Mouse (Mus musculus) forelimb bud, embryonic 11.5 days (tissue): Measurements from ENCODE around the gene Kmt5a.
A peak's percentile ranks its signal among the peaks of the same experiment; 100 is the strongest.
"Not testable (repeated sequence)": the region's sequence is repeated elsewhere in the genome, so short reads cannot be mapped to it uniquely, and the experiment has no call there.

Experiments used
- DNase-seq: peaks from one replicate; pipeline ENCODE4 v3.0.0-alpha.2; 2012; ENCODE audit warnings: low read depth, low spot score

The Kmt5a gene

GRCm38 (mm10) chr5:124482966-124483654 is 43.4 kb downstream of the Kmt5a start, which contains the start of gene Snrnp35:
Gene Snrnp35, plus strand, starts transcription at chr5:124483134.
- peak; percentile 91 for DNase-seq

- DNase-seq = no peak
These were observed 44.1 kb downstream of the Kmt5a start for GRCm38 (mm10) chr5:124483655-124484396.

DNA sequence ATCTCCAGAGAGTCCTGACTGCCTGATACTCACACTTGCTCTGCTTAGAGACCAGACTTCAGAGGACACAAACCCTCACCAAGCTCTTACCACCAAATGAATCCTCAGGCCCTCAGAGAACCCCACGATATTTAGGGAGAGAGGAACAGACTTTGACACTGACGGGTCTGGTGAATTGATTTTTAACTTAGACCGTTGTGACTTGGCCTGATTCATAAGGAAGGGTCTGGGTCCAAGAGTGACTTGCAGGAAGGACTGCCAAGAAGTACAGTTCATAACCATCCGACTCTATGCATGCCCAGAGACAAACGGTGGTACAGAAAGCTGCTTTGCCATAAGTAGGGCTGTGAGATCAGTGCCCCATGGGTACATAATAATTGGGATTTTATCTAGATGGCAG is 45.9 kb downstream of the Kmt5a start:
- DNase-seq = no peak

- no peak for DNase-seq
These were observed 49.2 kb downstream of the Kmt5a start for GRCm38 (mm10) chr5:124488885-124489284.

GRCm38 (mm10) chr5:124491732-124492131 is 52.0 kb downstream of the Kmt5a start:
- no peak for DNase-seq

DNA sequence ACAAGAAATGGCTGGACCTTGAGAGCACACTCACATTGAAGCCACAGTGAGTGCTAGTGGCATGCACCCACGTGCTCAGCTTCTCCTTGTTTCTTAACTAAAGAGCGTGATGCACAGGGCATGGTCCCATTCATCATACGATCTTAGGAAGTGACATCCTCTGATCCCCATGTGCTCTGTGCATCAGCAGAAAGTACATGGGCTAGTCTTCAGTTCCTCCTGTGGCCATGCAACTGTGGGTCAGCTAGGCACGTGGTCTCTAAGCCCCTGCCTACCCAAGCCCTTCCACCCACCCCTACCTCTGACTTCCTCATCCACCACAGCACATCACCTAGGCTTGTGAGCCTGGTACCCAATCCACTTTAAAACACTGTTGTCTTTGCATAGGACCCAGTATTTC is 52.9 kb downstream of the Kmt5a start:
- no peak for DNase-seq

DNA sequence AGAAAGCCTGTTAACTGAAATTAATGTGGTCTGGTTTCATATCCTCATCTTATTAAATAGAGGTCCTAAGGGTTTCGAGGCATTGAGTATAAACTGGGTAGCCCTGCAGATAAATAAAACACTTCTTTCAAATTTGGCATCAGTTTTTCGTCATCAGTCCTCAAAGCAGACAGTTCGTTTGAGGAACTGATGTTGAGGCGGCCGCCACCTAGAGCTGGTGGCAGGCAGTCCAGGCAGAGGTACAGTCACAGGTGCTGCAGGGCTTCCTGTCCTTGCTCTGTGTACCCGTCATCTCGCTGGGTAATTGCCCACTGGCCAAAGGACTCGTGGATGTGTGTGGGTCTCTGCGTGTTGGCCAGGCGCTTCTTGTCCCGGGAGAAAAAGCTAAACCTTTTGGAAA is 53.7 kb downstream of the Kmt5a start:
- DNase-seq = no peak

DNA sequence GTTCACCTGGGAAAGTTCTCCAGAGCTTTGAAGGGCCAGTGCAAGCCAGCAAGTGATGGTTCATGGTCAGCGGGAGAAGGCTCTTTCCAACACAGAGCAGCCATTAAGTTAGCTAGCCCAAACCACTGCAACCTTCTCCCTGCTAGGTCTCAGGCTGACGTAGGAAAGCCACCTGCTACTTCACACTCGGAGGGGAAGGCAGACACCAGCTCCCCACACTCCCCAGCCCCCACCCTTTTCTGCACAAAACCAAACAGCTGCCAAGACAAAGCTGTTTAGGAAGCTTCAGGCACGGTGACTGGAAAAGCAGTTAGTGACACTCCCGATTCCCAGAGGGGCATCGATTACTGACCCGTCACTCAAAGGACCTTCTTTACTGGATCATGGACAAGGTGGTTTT is 55.8 kb downstream of the Kmt5a start:
- no peak for DNase-seq

- no peak for DNase-seq
These were observed 57.1 kb downstream of the Kmt5a start for GRCm38 (mm10) chr5:124496614-124497514.

DNA sequence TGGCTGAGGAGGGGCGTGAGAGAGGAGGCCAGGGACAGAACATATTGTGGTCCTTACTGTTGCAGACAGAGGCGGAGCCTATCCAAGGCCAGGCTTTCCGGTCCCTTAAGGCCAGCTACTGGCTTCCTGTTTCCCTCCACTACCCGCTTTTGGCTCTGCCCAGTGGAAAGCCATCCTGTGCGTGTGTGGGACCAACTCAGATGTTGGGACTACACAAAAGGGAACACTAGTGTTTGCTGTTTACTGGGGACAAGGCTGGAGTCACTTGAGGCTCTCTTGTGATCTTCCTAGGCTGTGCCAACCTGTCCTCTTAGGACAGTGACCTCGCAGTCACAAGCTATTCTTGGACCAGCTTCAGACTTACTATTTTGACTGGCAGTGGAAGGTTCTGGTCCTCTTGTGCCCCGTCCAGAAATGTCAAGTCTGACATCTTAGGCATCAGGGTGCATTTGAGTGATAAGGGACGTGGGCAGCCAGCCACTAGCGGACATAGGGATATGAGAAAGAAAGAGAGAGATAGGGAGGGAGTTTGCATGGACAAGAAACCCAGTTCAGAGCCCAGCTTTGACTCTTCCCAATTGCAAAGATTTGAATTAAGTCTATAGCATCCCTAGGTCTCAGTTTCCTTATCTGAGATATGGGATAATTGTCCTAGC is 58.6 kb downstream of the Kmt5a start:
- no peak for DNase-seq

DNA sequence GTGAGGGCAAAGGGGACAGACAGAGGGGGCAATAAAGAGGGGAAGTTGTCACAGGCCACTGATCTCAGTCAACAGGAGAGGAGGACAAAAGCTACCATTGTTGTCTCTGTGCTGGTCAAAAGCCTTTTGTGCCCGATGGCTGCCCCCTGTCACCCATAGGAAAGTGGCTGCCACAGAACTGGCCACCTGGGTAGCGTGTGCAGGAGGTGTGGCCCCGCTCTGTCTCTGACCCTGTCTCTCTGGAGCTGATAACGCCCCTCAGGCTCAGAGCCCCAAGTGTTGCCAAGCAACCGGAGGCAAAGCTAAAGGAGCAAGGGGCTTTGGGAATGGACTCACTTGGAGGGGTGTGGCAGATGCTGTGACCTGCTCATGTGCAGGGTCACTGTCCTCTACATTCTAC is 59.3 kb downstream of the Kmt5a start:
- DNase-seq = no peak

DNA sequence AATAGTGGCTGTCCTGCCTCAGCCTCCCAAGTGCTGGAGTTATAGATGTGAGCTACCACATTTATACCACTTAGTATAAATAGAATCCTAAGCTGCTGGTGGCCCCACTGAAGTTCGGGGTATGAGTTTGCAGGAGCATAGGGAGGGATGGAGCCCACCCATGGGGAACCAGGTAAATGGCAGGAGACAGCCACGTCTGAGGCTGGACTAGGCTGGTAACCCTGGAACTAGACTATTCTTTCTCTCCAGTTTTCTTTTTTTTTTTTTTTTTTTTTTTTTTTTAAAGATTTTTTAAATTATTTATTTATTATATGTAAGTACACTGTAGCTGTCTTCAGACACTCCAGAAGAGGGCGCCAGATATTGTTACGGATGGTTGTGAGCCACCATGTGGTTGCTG is 60.3 kb downstream of the Kmt5a start:
- not testable (repeated sequence) for DNase-seq

DNA sequence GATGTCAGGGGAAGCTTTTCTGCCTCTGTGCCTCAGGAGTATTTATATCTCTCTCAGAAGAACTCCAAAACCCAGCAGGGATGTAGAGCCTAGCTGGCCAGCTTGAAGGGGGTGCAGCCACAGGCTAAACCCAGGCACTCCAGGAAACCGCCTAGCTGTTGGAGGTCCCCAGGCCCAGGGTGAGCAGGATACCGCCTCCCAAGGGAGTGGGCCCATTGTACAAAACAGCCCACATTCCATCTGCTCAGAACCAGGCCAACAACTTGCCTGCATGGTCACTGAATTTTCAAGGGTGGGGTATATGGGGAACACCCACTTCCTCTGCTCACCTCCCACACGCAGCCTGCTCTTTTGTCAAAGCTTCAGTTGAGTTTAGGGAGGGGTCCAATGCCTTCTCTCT is 60.8 kb downstream of the Kmt5a start:
- no peak for DNase-seq

- no peak for DNase-seq
These were observed 61.8 kb downstream of the Kmt5a start for GRCm38 (mm10) chr5:124501541-124501940.

DNA sequence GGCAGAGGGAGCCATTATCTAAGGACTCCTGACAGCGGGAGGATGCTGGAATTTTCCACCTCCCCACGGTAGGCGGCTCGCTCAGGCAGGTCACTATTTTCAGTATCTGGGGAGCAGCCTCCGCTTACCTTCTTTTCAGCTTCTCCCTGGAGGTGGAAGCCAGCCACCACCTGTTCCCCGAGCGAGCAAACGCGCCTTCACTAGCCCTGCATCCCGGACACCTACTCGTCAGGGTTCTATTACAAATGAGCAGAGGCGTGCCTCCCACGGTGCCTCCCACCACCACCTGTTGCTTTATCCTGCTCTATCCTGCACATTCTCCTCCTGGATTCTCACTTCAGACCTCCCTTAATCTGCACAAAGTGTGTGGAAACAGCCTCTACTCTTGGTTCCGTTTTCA is 64.0 kb downstream of the Kmt5a start:
- no peak for DNase-seq

- DNase-seq = no peak
These were observed 65.5 kb downstream of the Kmt5a start for GRCm38 (mm10) chr5:124505235-124505634.

DNA sequence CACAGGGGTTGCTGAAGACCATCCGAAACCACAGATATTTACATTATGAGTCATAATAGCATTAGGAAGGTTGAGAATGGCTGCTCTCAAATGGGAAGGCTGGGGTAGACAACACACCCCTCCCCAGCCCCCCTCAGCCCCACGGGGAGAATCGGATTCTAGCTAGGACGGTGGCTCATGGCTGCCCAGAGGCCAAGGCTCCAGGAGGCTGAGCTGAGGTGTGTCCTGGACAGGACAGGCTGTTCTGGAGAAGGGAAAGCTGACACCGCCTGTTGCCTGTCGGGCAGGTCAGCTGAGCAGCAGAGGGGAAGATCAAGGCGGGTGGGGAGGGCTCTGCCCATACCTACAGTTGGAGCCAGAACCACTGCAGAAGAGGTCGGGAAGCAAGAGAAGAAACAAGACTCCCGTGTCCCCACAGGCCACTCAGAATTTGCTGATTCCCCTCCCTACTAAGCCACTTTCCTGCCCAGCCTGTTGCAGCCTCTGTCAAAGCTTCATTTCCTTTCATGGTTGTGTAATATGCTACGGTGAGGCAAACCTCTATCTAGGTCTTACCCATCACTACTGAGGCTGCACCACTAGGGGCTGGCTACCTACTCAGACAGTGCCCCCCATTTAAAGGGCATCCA is 67.1 kb downstream of the Kmt5a start:
- DNase-seq = no peak

DNA sequence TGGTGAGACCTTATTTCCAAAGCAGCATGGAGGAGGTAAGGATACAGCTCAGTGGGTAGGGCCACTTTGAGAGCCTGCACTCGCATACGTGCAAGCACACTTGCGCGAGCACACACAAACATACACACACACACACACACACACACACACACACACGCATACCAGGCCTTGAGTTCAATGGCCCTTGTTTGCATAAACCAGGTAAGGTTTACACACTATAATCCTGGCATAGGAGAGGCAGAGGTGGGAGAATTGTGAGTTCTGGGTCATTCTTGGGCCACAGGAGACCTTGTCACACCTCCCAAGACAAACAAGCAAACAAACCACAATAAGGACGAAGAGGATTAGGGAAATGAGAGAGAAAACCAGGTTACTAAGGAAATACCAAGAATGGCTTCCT is 69.5 kb downstream of the Kmt5a start:
- no peak for DNase-seq

DNA sequence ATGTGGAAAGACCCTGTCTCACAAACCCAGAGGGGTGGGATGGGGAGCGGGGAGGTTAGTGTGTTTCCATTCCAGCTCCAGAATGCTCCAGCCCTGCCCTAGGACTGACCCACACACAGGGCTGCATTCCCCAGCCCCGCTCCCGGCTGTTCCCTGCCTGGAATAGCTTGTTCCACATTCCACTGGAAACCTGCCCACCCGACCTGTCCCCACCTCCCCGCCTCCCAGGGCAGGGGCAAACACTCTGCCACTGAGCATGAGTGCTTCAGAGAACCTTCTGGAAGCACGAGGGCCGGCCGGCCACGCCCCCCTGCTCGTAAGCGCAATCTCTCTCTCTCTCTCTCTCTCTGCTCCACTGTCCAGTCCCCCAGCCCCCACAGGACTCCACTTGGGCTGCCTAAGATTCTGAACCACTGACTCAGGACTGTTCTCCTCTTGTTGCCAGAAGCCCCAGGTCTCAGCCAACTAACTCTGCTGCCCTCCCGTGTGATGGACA is 70.1 kb downstream of the Kmt5a start:
- DNase-seq = no peak

- no peak for DNase-seq
These were observed 70.9 kb downstream of the Kmt5a start for GRCm38 (mm10) chr5:124510536-124511050.
